Mouse (Mus musculus) CH12F3 (cell line): ENCODE measurements around the gene Abhd6.

ENCODE experiments used
- in situ Hi-C: fragments of 300-500 bp; cut with MboI; formaldehyde crosslinking; loops from 2 replicates; pipeline ENCODE4 v1.14.3; 2020; ENCODE audit warnings: low sequenced_read_pairs

Gene Abhd6

GRCm38 (mm10) chr14:8028086-8028485, 25.4 kb downstream of the Abhd6 start:
- in situ Hi-C loops = no loop called here

- in situ Hi-C loops = no loop called here
Measured at GRCm38 (mm10) chr14:8029752-8030151, 27.1 kb downstream of the Abhd6 start.

DNA sequence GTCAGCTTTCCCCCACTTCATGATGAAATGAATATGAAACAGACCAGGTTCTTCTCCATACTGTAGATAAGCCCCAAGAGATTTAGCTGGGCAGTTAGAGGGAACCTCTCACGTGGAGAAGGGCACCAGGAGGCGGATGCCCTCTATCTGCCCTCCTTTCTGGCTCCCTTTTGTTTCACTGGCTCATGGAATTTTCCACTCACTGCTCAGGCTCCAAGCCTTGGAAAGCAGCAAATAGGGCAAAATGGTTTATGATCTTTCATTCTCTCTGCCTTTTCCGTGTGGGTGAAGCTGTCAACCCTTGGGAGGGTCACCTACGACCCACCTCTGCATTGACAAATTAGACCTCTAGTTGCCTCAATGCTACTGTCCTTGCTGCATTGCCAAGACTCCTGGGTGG, 27.8 kb downstream of the Abhd6 start:
- in situ Hi-C loops = no loop called here

GRCm38 (mm10) chr14:8032087-8032944, 29.6 kb downstream of the Abhd6 start:
- in situ Hi-C loops = no loop called here

DNA sequence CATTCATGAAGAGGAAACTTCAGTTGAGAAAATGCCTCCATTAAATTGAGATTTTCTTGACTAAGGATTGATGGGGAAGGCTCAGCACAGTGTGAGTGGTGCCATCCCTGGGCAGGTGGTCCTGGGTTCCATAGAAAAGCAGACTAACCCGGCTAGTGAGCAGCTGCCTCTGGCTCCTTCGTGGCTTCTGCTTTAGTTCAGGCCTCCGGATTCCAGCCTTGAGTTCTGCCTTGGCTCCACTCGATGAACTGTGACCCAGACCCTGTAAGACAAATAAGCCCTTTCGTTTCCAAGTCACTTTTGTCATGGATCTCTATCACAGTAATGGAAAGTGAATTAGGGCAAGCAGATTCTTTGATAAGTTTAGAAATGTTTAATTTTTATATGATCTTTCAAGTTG, 31.9 kb downstream of the Abhd6 start:
- in situ Hi-C loops = no loop called here

DNA sequence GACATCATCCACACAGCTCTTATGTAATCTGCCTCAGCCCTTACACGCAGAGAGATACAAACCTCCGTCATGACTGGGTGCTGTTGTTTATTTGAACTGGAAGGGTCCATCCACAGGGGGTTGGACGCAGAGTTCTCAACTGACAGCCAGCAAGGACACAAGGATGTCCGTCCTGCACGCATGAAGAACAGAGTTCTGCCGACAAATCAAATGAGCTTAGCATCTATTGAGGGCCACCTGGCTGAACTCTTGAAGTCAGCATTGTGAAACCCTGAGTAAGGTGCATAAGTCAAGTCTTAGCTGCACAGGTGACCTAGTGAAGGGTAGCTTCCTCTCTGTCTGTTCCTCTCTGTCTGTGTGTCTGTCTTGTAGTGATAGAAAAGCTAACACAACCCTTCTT, 33.2 kb downstream of the Abhd6 start:
- in situ Hi-C loops = no loop called here

DNA sequence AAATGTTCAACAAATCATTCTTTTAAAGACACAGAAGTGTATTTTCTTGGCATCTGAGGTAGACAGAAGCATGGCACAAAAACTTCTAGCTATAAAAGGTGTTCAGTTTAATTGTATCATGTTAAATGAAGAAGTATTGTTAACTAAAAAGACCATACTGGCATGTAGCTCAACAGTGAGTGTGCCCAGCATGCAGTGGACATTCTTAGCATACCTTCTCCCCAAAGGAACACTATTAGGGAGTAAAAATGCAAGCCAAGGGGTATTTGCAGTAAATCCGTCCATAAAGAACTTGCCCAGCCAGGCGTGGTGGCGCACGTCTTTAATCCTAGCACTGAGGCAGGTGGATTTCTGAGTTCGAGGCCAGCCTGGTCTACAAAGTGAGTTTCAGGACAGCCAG, 33.7 kb downstream of the Abhd6 start:
- in situ Hi-C loops = no loop called here

DNA sequence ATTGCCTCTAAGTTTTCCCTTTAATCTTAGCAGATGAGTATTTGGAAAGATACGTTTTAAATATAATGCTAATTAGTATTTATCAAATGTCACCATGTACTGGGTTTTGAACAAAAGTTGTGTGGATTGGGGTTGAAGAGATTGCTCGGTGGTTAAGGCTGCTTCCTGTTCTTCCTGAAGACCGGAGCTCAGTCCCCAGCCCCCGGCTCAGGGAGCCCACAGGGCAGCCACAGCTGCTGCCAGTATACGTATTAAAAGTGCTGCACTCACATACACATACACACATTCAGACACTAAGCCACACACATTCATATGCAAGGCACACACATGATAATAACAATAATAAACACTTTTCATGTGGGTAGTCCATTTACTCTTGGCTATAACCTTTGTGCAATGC, 35.4 kb downstream of the Abhd6 start:
- in situ Hi-C loops = no loop called here

- in situ Hi-C loops = no loop called here
Measured at GRCm38 (mm10) chr14:8038791-8039448, 36.2 kb downstream of the Abhd6 start.

GRCm38 (mm10) chr14:8040179-8040578, 37.5 kb downstream of the Abhd6 start:
- in situ Hi-C loops = no loop called here

- in situ Hi-C loops = no loop called here
Measured at GRCm38 (mm10) chr14:8040911-8041678, 38.4 kb downstream of the Abhd6 start.

DNA sequence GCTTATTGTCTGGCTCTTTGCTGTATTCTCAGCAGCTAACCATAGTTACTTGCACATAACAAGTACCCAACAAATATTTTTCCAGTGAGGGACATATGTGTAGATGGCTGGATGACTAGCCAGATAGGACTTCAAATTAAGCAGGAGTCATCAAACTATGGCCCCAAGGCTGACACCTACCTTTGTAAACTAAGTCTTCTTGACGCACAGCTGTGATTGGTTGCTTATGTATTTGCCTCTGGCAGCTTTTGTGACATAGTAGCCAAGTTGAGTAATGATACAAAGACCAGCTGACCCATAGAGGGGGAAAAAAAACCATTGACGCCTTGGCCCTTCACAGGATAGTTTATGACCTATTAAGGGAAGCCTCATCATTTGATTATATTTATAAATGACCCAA, 39.4 kb downstream of the Abhd6 start:
- in situ Hi-C loops = no loop called here

DNA sequence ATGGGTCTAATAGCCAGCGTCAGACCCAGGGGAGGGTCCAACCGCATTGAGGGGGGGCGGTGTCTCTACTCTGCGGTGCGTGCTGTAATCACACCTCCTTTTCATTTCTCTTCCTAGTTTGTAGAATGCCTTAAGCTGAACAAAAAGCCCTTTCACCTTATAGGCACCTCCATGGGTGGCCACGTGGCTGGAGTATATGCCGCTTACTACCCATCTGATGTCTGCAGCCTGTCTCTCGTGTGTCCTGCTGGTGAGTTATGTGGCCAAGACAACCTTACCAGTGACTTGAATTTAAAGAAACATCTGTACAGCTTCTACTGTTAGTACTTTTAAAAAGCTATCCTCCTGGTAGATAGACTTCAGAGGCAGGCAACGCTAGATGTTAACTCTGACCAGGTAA, 39.9 kb downstream of the Abhd6 start:
- in situ Hi-C loops = no loop called here

DNA sequence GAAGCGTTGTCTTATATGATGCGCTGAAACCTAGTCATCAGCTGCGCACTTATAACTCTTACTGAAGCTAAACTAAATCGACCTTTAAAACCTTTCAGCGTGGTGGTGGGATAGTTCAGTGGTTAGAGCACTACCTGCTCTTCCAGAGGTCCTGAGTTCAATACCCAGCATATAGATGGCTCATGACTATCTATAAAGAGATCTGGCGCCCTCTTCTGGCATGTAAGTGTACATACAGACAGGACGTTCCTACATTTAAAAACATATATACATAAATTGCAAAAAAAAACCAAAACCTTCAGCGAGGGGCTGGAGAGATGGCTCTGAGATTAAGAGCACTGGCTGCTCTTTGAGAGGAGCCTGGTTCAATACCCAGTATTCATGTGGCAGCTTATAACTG, 41.6 kb downstream of the Abhd6 start:
- in situ Hi-C loops = no loop called here

DNA sequence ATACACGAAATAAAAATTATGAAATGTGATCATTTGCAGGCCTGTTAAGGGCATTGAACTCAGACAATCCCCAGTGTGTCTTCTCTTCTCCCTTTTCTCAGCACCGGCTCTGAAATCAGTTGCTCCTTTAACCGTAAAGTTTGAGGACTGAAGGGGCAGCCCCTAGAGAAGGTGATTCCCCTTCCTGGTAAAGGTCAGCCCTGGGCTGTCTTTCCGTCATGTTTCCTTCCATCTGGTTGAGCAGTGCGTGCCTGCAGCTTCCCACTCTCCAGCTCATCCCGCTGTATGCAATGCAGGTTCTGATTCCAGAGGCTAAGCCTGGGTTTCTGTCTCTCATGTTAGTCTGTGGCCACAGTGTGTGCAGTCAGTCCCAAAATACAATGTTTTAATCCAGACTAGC, 42.1 kb downstream of the Abhd6 start:
- in situ Hi-C loops = no loop called here

- in situ Hi-C loops = no loop called here
Measured at GRCm38 (mm10) chr14:8045187-8045846, 42.6 kb downstream of the Abhd6 start.

GRCm38 (mm10) chr14:8046839-8047238, 44.1 kb downstream of the Abhd6 start:
- in situ Hi-C loops = no loop called here

DNA sequence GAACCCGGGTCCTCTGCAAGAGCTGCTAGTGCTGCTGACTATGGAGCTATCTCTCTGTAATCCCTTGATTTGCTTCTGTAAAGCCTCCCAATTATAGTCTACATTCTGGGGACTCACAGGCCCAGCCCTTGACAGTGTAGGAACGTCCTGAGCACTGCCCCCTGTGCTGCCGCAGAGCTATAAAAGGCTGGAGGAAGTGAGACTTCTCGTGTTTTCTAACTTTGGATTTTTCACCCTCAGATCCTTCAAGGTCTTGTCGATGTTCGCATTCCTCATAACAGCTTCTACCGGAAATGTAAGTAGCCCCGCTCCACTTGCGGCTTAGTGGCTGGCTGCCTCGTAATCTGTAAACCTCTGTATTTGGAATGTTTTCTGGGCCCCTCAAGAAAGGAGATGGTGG, 46.6 kb downstream of the Abhd6 start:
- in situ Hi-C loops = no loop called here

GRCm38 (mm10) chr14:8051869-8052268, 49.2 kb downstream of the Abhd6 start:
- in situ Hi-C loops = no loop called here

GRCm38 (mm10) chr14:8052661-8053060, 50.0 kb downstream of the Abhd6 start:
- in situ Hi-C loops = no loop called here
